Mouse (Mus musculus): ENCODE measurements around the gene Lhfpl3.
A peak's percentile ranks its signal among the peaks of the same experiment; 100 is the strongest.

Lhfpl3 gene

GRCm38 (mm10) chr5:22917197-22917596 is 171.3 kb downstream of the Lhfpl3 start:
- no peak for DNase-seq (ENCODE audit: inconsistent age in 2 of 2, low spot score in 1 of 2)

- no peak for DNase-seq (ENCODE audit: inconsistent age in 2 of 2, low spot score in 1 of 2)
Observed at GRCm38 (mm10) chr5:22926171-22926570, 180.3 kb downstream of the Lhfpl3 start.

DNA sequence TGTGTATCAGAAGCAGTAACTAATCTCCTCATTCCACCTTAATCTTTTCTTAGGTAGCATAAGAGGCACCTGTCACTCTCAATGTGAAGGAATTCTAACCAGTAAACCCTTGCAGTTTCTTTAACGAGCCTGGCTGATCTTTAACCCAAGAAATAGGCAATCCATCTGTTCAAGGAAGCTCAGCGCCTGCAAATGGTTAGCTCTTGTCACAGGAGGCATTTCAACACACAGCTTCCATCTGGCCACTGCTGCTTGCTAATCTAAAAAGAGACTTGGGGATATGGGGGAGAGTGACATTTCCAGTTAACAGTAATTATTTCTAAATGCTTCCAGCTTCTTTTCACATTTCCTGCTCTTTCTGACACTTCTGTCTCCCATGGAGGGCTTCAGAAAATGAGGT is 182.9 kb downstream of the Lhfpl3 start:
- DNase-seq (ENCODE audit: inconsistent age in 2 of 2, low spot score in 1 of 2): no peak

DNA sequence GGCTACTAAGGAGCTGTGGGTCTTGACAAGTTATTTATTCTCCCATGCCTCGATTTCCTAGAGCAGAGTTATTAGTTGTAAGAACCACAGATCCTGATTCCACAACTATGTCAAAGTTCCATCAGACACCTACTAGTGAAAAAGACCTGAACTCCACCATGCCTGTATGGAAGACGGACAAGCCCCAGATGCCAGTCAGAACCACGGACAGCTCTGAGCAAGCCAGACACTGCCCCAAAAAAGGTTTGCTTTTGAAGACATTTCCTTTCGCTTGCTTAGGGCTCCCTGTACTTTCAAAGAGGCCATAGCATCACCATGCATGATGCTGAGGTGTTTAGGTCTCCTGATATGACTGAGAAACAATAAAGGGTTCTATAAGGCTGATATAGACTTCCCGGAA is 197.4 kb downstream of the Lhfpl3 start:
- DNase-seq (ENCODE audit: inconsistent age in 2 of 2, low spot score in 1 of 2): peak in 1 of 2 experiments; percentile 24

DNA sequence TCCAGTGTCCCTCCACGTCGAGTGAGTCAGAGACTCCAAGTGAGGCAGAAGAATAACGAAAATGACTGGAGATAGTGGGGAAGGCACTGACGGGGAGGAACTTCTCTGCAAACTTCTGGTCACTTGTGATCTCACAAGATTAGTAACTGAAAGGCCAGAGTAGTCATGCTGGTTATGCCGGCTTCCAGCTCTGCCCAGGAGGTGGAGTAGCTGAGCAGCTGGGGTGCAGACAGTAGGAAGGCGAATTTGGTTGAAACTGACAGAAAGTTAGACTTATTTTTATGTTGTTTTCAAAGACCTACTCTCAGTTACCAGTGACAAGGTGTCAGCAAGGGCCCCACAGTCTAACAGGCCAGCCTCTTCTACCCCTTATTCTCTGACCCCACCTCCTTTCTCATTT is 217.4 kb downstream of the Lhfpl3 start:
- peak in 1 of 2 experiments; percentile 60 for DNase-seq (ENCODE audit: inconsistent age in 2 of 2, low spot score in 1 of 2)

DNA sequence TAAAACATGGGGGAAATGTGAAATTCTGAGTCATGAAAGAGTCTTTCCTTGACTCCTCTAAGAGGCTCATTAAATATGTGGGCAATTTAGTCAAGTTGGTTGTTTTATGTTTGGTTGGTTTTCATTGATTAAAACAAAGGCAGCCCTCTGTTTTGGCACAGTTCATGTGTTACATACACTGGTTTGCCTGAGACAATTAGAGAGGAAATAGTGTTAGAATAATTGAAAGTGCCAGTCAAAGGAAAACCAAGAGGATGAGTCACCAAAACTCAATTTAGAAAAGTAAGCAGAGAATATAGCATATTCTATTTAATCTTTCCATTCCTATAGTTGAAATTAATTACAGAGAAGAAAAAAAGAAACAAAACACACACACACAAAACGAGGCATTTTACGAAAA is 240.9 kb downstream of the Lhfpl3 start:
- DNase-seq (ENCODE audit: inconsistent age in 2 of 2, low spot score in 1 of 2): no peak

- DNase-seq (ENCODE audit: inconsistent age in 2 of 2, low spot score in 1 of 2): no peak
Observed at GRCm38 (mm10) chr5:22999811-23000210, 254.0 kb downstream of the Lhfpl3 start.

DNA sequence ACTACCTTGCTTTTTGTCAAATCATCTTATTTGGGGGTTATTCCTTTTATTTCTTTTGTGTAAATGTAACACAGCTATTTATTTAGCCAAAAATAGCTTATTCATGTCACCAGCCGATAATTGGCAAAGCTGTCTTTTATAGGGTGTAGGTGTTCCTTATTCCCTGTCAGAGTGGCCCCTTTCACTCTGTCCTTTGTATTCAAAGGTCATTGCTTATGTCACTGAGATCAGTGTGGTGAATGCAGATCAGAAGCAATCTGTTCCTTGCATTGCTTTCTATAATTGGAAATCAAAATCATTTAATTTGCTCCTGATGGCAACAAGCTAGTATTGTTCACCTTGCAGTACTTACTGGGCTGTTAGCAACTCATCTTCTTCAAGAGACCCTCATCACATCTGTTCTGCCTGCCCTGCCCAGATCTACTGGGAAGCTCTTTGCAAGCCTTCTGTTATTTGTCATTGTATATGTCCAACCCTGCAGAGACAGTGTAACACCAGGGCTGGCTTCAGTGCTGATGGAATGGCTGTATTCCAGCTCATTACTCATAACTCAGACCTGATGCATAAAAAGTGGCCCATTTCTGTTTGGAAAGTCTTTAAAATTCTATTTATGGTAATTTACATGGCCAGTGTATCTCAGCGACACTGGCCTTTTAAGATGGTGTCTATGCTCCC is 257.4 kb downstream of the Lhfpl3 start:
- no peak for DNase-seq (ENCODE audit: inconsistent age in 2 of 2, low spot score in 1 of 2)

GRCm38 (mm10) chr5:23006207-23006606 is 260.3 kb downstream of the Lhfpl3 start:
- no peak for DNase-seq (ENCODE audit: inconsistent age in 2 of 2, low spot score in 1 of 2)

- peak; percentile 8 to 36 for DNase-seq (ENCODE audit: inconsistent age in 2 of 2, low spot score in 1 of 2)
Observed at GRCm38 (mm10) chr5:23010460-23010859, 264.6 kb downstream of the Lhfpl3 start.

- DNase-seq (ENCODE audit: inconsistent age in 2 of 2, low spot score in 1 of 2): no peak
Observed at GRCm38 (mm10) chr5:23013997-23014396, 268.1 kb downstream of the Lhfpl3 start.

DNA sequence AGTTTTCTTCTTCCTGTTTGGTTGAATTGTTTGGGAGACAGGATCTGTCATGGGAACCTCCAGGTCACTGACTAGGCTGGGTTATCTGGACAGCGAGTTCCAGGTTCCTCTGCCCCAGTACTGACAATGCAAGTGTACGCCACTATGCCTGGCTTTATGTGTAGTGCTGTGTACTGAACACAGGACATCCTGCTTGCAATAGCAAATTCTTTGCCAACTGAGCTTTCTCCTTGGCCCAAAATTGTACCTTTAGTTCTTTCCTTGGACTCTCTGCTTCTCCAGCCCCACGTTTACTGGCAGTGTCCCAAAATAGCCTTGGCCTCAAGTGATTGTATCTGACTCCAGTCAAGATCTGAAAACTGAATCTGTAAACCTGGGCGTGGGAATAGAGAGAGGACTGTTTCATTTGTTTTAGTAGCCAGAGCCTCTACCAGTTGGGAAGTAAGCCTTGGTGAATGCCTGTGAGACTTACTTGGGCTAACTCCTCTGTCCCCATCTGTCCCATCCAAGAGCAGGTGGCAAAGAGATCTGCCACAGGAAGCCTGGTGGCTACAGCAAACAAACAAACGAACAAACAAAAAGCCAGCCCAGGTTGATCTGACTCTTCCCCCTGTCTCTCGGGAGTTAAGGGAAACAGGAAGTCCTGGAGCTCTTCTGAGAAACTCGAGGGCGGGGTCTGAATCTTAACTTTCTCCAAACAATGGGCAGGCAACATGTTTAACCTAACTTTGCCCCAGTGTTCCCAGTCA is 269.9 kb downstream of the Lhfpl3 start:
- no peak for DNase-seq (ENCODE audit: inconsistent age in 2 of 2, low spot score in 1 of 2)

DNA sequence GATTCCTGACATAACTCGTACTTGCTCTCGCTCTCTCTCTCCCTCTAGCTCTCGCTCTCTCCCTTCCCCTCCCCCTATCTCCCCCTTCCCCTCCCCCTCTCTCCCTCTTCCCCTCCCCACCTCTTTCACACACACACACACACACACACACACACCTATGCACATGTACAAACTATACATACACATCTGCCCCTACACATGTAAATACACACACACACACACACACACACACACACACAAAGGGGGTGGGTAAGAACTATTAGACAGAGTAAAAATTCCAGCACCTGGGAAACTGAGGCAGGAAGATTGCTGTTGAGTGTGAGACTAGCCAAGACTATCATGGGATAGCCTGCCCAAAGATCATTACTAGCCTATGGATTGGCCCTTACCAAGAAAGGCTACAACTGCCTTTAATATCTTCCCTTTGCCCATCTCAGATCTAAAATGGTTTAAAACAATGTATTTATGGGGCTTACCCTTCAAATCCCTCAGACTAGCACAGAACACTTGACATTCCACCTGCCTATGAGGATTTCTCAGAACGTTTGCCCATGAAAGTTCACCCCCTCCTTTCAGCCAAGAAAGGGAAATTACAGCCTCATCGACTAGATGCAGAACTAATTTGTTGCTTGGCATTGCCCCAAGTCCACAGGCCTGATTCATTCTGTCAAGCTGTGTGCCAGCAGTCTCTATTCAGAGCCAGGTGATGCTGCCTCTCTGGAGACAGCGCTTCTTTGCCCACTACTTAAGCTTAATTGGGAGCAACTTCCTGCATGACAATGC is 289.3 kb downstream of the Lhfpl3 start:
- DNase-seq (ENCODE audit: inconsistent age in 2 of 2, low spot score in 1 of 2): peak in 1 of 2 experiments; percentile 41

DNA sequence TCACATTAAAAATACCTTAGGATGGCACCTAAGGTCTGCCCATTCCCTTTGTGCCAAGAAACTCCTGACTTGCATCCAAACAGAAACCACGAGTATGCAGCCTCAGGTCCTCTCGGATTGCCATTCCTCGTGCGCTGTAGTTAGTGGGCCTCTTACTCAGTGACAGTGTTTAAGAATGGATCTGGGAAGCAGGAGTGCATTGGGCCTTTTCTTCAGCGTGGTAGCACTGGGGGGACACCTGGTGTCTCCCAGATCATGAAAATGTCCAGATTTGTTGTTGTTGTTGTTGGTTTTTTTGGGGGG is 289.8 kb downstream of the Lhfpl3 start:
- DNase-seq (ENCODE audit: inconsistent age in 2 of 2, low spot score in 1 of 2): no peak

- DNase-seq (ENCODE audit: inconsistent age in 2 of 2, low spot score in 1 of 2): peak in 1 of 2 experiments; percentile 35
Observed at GRCm38 (mm10) chr5:23040429-23040828, 294.6 kb downstream of the Lhfpl3 start.

GRCm38 (mm10) chr5:23042862-23043261 is 297.0 kb downstream of the Lhfpl3 start:
- no peak for DNase-seq (ENCODE audit: inconsistent age in 2 of 2, low spot score in 1 of 2)

- DNase-seq (ENCODE audit: inconsistent age in 2 of 2, low spot score in 1 of 2): no peak
Observed at GRCm38 (mm10) chr5:23049083-23049663, 303.3 kb downstream of the Lhfpl3 start.

GRCm38 (mm10) chr5:23051458-23051857 is 305.6 kb downstream of the Lhfpl3 start:
- no peak for DNase-seq (ENCODE audit: inconsistent age in 2 of 2, low spot score in 1 of 2)

GRCm38 (mm10) chr5:23094894-23095293 is 349.0 kb downstream of the Lhfpl3 start:
- DNase-seq (ENCODE audit: inconsistent age in 2 of 2, low spot score in 1 of 2): no peak

- no peak for DNase-seq (ENCODE audit: inconsistent age in 2 of 2, low spot score in 1 of 2)
Observed at GRCm38 (mm10) chr5:23106536-23106935, 360.7 kb downstream of the Lhfpl3 start.

DNA sequence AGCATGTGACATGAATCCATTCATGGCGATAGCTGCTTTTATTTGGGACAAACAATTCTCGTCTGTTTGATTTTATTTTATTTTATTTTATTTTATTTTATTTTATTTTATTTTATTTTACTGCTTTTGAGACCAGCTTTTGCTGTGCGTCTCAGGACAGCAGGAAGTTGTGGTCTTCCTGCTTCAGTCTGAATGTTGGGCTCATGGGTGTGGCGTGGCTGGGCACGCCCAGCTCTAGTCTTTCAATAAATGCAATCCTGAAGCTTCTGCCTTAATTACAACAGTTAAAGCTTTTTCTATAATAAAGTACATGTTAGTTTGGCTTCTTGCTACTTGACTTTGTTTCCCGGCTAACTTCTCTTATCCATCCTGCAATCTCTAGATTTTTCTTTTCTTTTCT is 365.4 kb downstream of the Lhfpl3 start:
- DNase-seq (ENCODE audit: inconsistent age in 2 of 2, low spot score in 1 of 2): no peak

DNA sequence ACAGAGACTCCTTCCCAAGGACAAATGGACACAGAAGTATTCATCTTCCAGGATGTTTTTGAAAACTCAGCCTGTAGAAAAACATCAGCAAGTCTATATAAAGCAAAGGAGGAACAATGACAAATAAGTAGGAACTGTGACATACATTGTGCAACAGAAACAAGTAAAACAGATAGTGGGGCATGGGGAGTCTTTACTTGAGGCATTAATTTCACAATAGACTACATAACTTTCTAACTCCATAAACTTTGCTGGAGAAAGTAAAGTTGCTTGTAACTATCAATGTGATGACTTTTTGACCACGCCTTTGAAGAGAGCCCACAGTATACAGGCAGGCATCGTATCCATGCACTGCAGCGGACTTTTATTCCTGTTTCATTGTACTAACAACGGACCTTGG is 368.4 kb downstream of the Lhfpl3 start:
- DNase-seq (ENCODE audit: inconsistent age in 2 of 2, low spot score in 1 of 2): no peak
